Mouse (Mus musculus) testis, postnatal 10 days (tissue): Measurements from ENCODE around the gene Speer4d.
"Not testable (repeated sequence)": the region's sequence is repeated elsewhere in the genome, so short reads cannot be mapped to it uniquely, and the experiment has no call there.

Experiments
- DNase-seq: peaks from one replicate; pipeline ENCODE4 v3.0.0; 2021; ENCODE audit warnings: low spot score

The Speer4d gene

GRCm38 (mm10) chr5:15618764-15619163 is at the start of gene Speer4d:
Gene Speer4d, plus strand, starts transcription at chr5:15619064.
- DNase-seq = not testable (repeated sequence)

- not testable (repeated sequence) for DNase-seq
These were observed 45.1 kb upstream of the Speer4d start for GRCm38 (mm10) chr5:15573735-15574134.

GRCm38 (mm10) chr5:15577033-15577432 is 41.8 kb upstream of the Speer4d start, which contains the start of gene Gm21083:
Gene Gm21083, plus strand, starts transcription at chr5:15577333.
- not testable (repeated sequence) for DNase-seq

GRCm38 (mm10) chr5:15586351-15586750 is 32.5 kb upstream of the Speer4d start:
- DNase-seq = peak; percentile 43

- not testable (repeated sequence) for DNase-seq
These were observed 30.6 kb upstream of the Speer4d start for GRCm38 (mm10) chr5:15588291-15588690.

GRCm38 (mm10) chr5:15590635-15591034 is 28.2 kb upstream of the Speer4d start:
- DNase-seq = not testable (repeated sequence)

- not testable (repeated sequence) for DNase-seq
These were observed 27.3 kb upstream of the Speer4d start for GRCm38 (mm10) chr5:15591577-15591976.

- DNase-seq = not testable (repeated sequence)
These were observed 20.0 kb upstream of the Speer4d start for GRCm38 (mm10) chr5:15598831-15599230.

GRCm38 (mm10) chr5:15600342-15600741 is 18.5 kb upstream of the Speer4d start:
- DNase-seq = peak; percentile 38

- not testable (repeated sequence) for DNase-seq
These were observed 17.4 kb upstream of the Speer4d start for GRCm38 (mm10) chr5:15601481-15601880.

- not testable (repeated sequence) for DNase-seq
These were observed 16.9 kb upstream of the Speer4d start for GRCm38 (mm10) chr5:15601960-15602359.

GRCm38 (mm10) chr5:15602424-15602947 is 16.4 kb upstream of the Speer4d start:
- not testable (repeated sequence) for DNase-seq

GRCm38 (mm10) chr5:15603008-15603407 is 15.9 kb upstream of the Speer4d start:
- not testable (repeated sequence) for DNase-seq

- DNase-seq = not testable (repeated sequence)
These were observed 15.3 kb upstream of the Speer4d start for GRCm38 (mm10) chr5:15603585-15603984.

- DNase-seq = peak; percentile 42
These were observed 12.2 kb upstream of the Speer4d start for GRCm38 (mm10) chr5:15606677-15607076.

GRCm38 (mm10) chr5:15610695-15611094 is 8.2 kb upstream of the Speer4d start:
- not testable (repeated sequence) for DNase-seq

GRCm38 (mm10) chr5:15616195-15616594 is 2.7 kb upstream of the Speer4d start:
- not testable (repeated sequence) for DNase-seq

- not testable (repeated sequence) for DNase-seq
These were observed 9.3 kb downstream of the Speer4d start for GRCm38 (mm10) chr5:15628136-15628535.

- DNase-seq = peak; percentile 39
These were observed 11.2 kb downstream of the Speer4d start for GRCm38 (mm10) chr5:15630068-15630467.

GRCm38 (mm10) chr5:15637637-15638036 is 18.8 kb downstream of the Speer4d start:
- peak; percentile 42 for DNase-seq

GRCm38 (mm10) chr5:15645707-15646106 is 26.8 kb downstream of the Speer4d start:
- DNase-seq = not testable (repeated sequence)

- DNase-seq = not testable (repeated sequence)
These were observed 33.5 kb downstream of the Speer4d start for GRCm38 (mm10) chr5:15652334-15652733.

- DNase-seq = not testable (repeated sequence)
These were observed 38.1 kb downstream of the Speer4d start, which contains the start of gene 4930572O03Rik for GRCm38 (mm10) chr5:15656959-15657358. Gene 4930572O03Rik, minus strand, starts transcription at chr5:15657059.

- DNase-seq = peak; percentile 50
These were observed 45.0 kb downstream of the Speer4d start for GRCm38 (mm10) chr5:15663847-15664246.
